Mouse (Mus musculus) gastrocnemius, adult 2 months (tissue): Measurements from ENCODE around the gene Baz2b. TPM values are rescaled to one million over a fixed set of nuclear protein-coding genes. Genes with fewer than 3 reads are reported as not detected.
"Not testable (repeated sequence)": the region's sequence is repeated elsewhere in the genome, so short reads cannot be mapped to it uniquely, and the experiment has no call there.

Source experiments
- DNase-seq: peaks from one replicate; pipeline ENCODE4 v3.0.0; 2022
- H3K27ac ChIP-seq: fragments of 200-600 bp; 2 replicates; pipeline ENCODE4 v1.8.1; 2022; ENCODE audit warnings: mild to moderate bottlenecking
- H3K4me3 ChIP-seq: fragments of 200-600 bp; 2 replicates; pipeline ENCODE4 v1.8.1; 2022; ENCODE audit warnings: mild to moderate bottlenecking, moderate library complexity
- CTCF ChIP-seq: fragments of 200-600 bp; IDR thresholded peaks from 2 replicates; pipeline ENCODE4 v1.8.1; 2022; ENCODE audit warnings: antibody characterized with exemption, mild to moderate bottlenecking, moderate library complexity
- intact Hi-C: fragments of 180-260 bp; cut with DNase I; formaldehyde crosslinking; loops from one replicate; pipeline ENCODE4 v1.15.1; 2025
- total RNA-seq, 2 experiments: library from RNA; stranded (reverse); gene quantifications; 2 replicates each; pipeline ENCODE4 v1.2.3; 2021

The Baz2b gene
- total RNA-seq, 2 experiments from 2014 or later, result 31.3 to 35.3 TPM

DNA sequence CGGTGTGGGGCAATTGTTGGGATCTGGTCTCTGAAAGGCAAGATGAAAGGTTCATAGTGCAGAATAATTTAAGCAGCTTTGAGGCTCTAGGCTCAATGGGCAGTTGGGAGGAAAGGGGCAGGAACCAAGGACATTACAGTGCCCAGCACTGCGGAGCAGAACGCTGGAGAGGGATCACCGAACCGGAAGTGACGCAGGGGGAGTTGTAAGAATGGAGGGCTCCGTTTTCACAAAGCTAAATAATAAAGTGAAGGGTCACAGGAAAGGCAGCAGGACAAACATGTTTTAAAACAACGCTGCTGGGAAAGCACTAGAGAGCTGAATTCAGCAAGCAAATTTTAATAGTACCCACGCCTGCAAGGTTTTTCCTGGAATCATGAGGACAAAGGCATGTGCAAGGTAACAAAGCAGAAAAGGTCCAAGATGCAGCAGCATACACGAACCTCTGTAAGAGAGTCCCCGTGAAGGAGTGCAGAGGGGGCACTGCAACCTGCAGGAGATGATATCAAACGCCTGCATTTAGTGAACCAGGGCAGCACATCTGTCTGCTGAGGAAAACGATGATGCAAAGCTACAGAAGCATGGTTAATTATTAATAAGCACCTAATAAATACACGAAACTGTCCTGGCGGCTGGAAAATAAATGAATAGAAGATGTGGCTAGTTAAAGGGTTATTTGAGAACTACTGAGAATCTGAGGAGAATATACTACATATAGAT, 120.0 kb downstream of the Baz2b start:
- intact Hi-C loops, result no loop called here
- Histone ChIP-seq H3K4me3 (peak overlapping the region; percentile 37), H3K27ac (peak overlapping the region; percentile 38; the same call in 1 of the 2 replicates)
- TF ChIP-seq CTCF, result no peak
- DNase-seq, result no peak

DNA sequence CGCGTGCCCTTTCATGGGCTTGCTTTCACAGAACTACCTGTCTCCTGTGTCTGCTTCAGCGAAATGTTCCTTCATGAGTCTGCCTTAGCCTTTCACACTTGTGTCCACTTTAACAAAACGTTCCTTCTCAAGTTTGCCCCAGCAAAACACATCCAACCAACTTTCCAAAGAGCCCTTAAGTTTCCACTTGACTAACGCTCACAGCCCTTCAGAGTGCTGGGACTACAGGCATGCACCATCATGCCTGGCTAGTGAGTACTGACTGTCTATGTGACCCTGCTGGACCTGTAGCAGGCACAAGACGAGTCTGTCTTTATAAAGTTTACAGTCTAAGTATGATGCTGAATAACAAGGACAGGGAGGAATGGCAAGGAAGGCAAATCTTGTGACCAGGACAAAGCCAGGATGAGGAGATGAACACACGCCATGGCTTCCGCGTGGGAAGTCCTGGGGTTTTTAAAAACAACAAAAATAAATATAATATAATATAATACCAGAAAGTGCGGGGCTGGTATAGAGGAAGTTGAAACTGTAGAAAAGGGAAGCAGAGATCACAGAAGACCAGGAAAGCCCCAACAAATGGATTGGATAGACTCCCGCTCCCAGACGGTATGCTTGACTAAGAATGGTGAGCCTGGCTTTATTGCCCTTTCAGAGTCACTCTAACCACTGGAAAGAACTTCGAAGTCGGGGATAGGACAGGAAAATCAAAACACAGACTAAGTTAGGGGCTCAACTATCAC, 120.7 kb downstream of the Baz2b start:
- intact Hi-C loops, result no loop called here
- DNase-seq, result no peak
- Histone ChIP-seq H3K4me3 (no peak overlapping the region; the same call in 1 of the 2 replicates), H3K27ac (peak overlapping the region; percentile 38; the same call in 1 of the 2 replicates)
- no peak for TF ChIP-seq CTCF

DNA sequence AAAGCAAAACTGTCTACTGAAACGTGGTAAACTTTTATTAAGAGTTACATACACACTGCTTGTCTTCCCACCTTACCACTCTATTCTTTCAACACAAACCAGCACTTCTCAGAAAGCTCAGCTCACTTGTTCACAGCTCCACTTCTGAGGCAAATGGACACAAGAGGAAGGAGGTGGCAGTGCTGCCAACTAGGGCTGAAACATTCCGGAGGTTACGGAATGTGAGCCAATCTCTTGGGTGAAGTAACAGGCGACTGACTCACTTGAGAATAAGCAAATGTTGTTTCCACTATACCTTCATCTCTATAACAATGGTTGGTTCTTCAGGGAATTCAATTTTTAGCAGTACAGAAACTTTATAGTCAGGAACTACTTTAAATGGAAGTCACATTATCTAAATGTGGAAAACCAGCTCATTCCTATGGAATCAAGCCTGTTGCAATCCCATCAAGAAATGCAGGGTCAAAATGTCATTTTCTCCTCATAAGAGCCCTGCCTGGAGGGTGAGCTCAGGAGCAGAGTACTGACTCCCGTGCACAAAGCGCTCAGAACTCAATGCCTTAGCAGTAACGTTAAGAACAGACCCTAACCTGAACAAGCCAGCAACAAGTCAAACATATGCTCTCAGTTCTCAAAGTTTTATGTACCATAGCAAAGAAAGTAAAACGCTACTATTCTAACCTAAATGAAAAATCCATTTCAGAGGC, 123.3 kb downstream of the Baz2b start:
- TF ChIP-seq CTCF, result no peak
- peak; percentile 64 for DNase-seq
- peak overlapping the region; percentile 31 for H3K4me3 ChIP-seq
- peak overlapping the region; percentile 56 for H3K27ac ChIP-seq
- intact Hi-C loops, result no loop called here

DNA sequence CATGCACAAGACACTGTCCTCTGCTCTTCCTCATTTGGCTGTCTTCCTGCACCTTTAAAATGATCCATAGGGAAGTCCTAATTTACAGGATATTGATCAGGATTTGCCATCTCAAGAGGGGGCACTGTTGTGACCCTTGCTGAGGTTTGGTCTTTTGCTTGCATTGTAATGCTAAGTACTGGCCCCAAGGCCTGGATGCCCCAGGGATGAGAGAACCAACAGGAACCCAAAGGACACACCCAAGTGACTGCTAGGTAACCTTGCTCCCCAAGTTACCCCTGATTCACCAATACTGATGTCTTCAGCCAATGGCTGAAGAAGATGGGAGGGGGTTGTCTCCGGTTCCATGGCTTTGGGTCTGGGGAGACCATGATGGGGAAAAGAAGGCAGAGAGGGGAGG, 124.8 kb downstream of the Baz2b start:
- no peak for DNase-seq
- no peak for TF ChIP-seq CTCF
- Histone ChIP-seq H3K4me3 (no peak overlapping the region), H3K27ac (0 out of 2 replicates have a peak overlapping the region, but pooled peaks have one; percentile 2)
- intact Hi-C loops, result no loop called here

DNA sequence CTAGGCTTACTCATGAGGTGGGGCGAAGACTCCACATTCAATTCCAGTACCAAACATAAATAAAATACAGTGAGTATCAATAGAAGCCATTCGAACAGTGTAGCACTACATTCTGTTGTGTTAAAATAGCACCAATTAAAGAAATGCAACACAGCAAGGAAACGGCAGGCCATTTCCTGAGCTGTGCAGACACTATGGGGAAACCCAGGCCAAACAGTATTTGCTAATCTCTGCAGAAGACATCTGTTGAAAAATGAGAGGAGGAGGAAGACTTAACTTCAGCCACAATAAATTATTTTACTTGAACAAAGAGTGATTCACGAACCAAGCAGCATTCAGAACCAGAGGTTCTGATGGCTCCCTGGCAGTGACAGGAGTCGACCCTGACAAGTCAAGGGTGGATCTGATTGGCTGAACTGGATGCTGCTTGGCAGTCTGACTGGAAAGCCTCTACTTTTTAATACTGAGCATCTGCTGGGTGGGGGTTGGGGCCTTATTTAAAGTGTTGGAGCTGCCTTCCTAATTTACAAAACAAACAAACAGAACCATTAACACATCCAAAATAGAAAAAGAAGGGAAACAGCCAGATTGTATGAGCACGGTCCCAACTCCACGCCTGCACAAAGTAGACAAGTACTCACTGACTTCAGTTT, 126.5 kb downstream of the Baz2b start:
- no peak for DNase-seq
- Histone ChIP-seq H3K27ac (peak overlapping the region; percentile 66), H3K4me3 (no peak overlapping the region)
- intact Hi-C loops, result no loop called here
- no peak for TF ChIP-seq CTCF

DNA sequence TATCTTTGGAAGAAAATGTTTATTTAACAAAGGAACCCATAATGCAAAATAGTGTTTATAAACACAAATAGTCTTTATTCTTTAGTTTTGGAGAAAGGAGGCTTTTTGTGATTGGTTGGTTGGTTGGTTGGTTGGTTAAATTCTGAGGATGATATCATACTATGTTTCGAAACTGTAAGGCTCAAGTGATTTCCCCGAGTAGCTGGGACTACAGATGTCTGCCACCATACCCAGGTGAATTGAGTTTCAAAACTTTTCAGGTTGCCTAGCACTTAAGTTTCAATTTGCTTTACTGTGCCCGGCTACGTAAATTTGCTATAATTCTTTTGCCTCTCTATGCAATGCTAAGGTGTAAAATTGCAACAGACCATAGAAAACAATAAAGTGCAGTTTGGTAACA, 127.4 kb downstream of the Baz2b start:
- H3K4me3 ChIP-seq, result no peak overlapping the region
- no peak for DNase-seq
- intact Hi-C loops, result no loop called here
- H3K27ac ChIP-seq, result peak overlapping the region; percentile 66
- no peak for TF ChIP-seq CTCF

DNA sequence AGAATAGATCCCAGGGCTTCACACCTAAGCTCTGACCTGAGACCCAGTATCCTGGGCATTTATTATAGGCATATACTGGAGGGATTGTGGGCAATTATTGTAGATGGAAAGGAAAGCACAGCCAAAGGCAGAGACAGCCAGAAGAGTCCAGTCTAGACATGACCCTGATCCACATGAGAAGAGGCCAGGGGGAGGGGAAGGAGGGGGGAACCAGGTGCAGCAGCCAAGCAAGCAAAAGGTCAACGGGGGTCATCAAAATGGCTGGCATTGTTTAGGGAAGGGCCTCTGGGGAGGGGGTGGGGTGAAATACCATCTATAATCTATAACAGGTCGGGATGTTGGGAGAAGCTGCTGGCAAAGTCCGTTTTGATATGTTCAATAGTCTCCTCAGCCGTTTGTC, 128.8 kb downstream of the Baz2b start:
- no peak overlapping the region for H3K4me3 ChIP-seq
- no peak for TF ChIP-seq CTCF
- intact Hi-C loops, result no loop called here
- H3K27ac ChIP-seq, result peak overlapping the region; percentile 46
- DNase-seq, result no peak

DNA sequence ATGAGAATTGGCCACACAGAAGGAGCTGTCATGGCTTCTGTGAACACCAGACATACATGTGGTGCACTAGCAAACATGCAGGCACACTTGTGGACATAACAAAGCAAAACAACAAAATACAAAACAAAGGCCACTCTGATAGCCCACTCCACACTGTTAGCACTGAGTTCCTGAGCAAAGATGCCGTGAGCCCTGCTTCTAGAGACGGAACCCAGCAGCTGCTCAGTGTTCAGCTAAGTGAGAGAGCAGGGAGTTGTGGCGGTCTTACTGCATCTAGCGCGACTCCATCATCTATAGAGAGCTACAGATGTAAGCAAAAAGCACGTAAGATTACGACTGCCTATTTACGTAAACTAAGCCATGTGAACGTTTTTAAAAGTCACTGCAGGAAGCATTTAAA, 132.0 kb downstream of the Baz2b start:
- no peak for TF ChIP-seq CTCF
- no peak overlapping the region for H3K4me3 ChIP-seq
- peak overlapping the region; percentile 62 for H3K27ac ChIP-seq
- DNase-seq, result no peak
- intact Hi-C loops, result no loop called here

DNA sequence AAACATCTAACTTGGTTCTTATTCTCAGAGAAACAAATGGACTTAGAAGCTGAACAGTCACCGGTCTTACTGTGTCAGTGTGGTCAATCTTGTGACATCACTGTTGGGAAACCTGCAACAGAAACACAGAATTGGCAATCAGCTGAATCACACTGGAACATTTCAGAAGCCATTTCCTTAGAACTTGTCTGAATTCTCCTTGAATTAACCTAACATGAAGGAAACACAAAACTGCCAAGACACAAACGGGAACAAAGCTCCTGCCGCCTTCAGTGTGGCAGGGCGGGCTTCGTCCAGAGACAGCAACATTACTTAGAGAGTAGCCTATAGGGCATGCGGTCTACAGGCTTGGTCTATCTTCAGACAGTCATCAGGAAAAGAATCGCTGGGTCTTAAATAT, 132.8 kb downstream of the Baz2b start:
- Histone ChIP-seq H3K4me3 (no peak overlapping the region), H3K27ac (peak overlapping the region; percentile 62)
- no peak for TF ChIP-seq CTCF
- intact Hi-C loops, result no loop called here
- no peak for DNase-seq

DNA sequence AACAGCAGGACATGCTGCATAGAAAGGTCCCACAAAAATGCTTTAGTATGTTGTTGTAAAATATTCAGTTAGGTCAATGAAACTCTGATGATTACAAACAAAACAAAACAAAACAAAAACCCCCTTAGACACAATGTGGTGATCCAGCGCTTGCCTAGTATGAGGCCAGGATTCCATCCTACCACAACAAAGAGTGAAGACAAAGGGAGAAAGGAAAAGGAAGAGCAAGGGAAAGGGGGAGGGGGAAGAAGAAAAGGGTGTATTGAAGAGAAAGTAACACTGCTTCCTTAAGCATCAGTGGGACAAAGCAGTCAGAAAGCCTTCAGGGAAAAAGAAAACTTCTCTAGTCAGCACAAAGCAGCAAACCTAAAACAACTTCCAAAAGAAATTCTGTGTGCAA, 133.6 kb downstream of the Baz2b start:
- Histone ChIP-seq H3K27ac (no peak overlapping the region), H3K4me3 (no peak overlapping the region)
- no peak for TF ChIP-seq CTCF
- intact Hi-C loops, result no loop called here
- no peak for DNase-seq

DNA sequence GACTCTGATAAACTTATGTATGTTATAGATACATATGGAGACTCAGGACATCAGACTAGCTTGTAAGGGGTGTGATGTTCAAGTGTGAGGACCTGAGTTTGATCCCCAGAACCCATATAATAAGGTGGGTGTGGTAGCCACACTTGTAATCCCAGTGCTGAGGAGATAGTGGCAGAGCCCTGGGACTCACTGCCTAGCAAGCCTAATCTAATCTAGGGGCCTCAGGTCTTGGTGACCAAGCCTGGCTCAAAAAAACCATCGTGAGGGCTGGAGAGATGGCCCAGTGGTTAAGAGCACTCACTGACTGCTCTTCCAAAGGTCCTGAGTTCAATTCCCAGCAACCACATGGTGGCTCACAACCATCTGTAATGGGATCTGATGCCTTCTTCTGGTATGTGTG, 135.8 kb downstream of the Baz2b start:
- not testable (repeated sequence) for DNase-seq, H3K27ac ChIP-seq, H3K4me3 ChIP-seq
- intact Hi-C loops, result loop anchor here (5.0 kb wide), 1 partner anchor 44 kb away; no protein-coding TSS in a partner anchor

DNA sequence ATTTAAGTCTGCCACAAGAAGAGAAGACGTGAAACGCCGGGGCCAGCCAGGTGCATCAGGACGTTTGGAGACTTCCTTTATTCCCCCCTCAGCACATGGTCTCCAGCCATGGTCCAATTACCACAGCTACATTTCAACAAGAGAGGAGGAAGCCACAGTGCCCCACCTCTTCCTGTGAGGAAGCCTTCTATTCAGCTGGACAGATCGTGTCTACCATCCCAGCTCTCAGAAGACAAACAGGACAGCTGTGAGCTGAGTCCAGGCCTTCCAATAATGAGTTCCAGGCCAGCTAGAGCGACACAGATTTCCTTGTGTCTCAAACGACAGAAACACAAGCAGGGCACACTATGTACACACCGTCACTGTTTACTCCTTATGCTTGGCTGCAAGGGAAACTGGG, 137.8 kb downstream of the Baz2b start:
- DNase-seq, result peak; percentile 54
- Histone ChIP-seq H3K4me3 (peak overlapping the region; percentile 40), H3K27ac (peak overlapping the region; percentile 83)
- TF ChIP-seq CTCF, result no peak
- intact Hi-C loops, result loop anchor here (5.0 kb wide), 1 partner anchor 45 kb away; no protein-coding TSS in a partner anchor
